Mouse (Mus musculus) testis, postnatal 10 days (tissue): ENCODE results near the gene Ppib.

Source experiments
- DNase-seq: peaks from one replicate; pipeline ENCODE4 v3.0.0; 2021; ENCODE audit warnings: low spot score

Ppib gene

GRCm38 (mm10) chr9:66059583-66060307 lies at the start of gene Ppib:
Ppib (plus strand) TSS chr9:66060222.
- peak; percentile 97 for DNase-seq

DNA sequence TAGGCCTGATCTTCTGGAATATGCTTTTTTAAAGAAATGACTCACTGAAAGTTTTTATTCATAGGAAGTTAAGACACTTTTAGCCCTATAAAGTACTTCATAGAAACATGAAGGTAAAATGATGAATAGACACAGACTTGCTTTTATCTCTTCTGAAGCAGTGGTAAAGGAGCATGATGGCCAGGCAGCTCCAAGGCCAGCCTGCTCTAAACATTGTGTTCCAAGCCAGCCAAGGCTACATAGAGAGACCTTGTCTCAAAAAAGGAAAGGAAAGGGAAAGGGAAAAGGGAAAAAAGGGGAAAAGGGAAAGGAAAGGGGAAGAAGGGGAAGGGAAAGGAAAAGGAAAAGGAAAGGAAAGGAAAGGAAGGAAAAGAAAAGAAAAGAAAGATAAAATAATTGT lies 39.4 kb upstream of the Ppib start:
- DNase-seq, result no peak

- no peak for DNase-seq
Observed at GRCm38 (mm10) chr9:66038082-66038481, 21.9 kb upstream of the Ppib start.

DNA sequence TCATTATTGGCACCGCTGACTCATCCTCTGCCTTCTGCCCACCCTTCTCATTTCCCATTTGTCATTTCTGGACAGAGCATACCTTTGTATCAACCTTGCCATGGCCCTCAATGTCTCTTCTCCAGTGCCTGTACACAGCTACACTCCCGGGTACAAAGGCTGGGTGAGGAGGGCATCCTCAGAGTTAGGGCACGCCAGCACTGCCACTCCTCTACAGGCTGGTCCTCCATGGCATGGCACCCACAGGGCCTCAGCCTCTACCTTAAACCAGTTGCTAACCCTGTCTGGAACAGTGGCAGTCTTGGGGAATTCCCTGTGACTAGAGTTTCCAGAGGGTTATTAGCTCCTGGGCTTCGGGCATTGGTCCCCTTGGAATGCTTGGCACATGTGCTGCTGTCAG lies 21.4 kb upstream of the Ppib start:
- no peak for DNase-seq

- DNase-seq, result no peak
Observed at GRCm38 (mm10) chr9:66039290-66039689, 20.7 kb upstream of the Ppib start.

DNA sequence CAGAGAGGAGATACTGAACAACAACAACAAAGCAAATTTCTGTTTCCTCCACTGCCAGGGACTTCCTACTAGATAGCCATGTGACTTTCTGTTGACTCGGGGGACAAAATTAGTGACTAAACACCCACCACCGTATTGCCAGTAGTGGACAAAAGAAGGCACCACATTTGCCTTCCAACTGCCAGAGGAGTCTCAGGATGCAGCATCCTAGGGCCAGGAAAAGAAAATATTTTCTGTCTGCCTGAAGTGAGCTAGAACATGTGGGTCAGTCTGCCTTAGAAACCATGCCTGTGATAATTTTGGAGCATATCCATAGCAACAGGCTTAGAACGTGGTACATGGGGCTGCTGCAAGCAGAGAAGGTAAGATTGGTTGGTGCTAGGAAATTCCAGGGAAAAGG lies 19.2 kb upstream of the Ppib start:
- DNase-seq, result no peak

GRCm38 (mm10) chr9:66042331-66042730 lies 17.7 kb upstream of the Ppib start:
- DNase-seq, result no peak

GRCm38 (mm10) chr9:66043241-66043640 lies 16.8 kb upstream of the Ppib start:
- DNase-seq, result no peak

DNA sequence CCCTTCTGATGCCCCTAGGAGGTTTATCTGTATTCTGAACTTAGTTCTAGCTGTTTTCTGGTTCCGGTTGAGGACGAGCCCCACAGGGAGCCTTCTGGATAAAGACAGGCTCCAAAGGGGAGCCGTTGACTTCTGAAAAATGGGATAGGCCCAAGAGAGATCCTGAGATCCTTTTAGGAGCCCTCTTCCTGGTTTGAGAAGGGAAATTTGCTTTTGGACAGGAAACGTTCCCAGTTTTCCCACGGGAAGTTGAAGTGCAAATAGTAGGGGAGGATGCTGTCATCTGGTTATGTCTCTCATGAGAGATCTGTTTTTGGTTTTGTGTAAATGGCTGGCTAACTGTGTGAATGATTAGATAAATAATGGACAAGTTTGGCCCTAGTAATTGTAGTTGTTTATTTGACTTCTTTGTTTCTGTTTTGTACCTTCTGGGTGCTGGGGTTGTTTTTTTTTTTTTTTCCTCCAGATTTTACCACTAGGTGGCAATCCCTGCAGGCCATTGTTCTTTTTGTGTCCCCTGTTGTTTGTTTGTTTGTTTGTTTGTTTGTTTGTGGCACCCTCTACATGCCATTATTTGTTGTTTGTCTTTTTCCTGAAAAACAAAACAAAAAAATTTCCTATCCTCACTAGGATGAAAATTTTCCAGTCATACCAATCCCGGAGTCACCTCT lies 10.0 kb upstream of the Ppib start:
- DNase-seq, result no peak

DNA sequence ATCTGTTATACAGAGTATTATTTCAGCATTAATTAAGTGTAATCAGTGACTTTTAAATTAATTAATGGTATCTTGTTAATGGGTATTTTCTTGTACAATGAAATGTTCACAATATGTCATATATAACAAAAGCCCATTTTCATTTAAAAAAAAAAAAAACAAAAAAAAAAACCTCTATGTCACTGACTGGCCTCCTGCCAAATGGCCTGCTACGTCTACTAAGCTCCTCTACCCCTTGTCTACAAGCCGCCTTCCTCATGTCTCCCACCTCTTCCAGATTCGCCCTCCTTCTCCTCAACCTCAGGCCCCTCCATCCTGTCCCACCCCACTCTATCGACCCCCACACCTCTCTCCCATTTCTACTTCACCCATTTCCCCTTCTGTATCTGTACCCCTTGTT lies 8.5 kb upstream of the Ppib start:
- no peak for DNase-seq

- DNase-seq, result no peak
Observed at GRCm38 (mm10) chr9:66052731-66053130, 7.3 kb upstream of the Ppib start.

DNA sequence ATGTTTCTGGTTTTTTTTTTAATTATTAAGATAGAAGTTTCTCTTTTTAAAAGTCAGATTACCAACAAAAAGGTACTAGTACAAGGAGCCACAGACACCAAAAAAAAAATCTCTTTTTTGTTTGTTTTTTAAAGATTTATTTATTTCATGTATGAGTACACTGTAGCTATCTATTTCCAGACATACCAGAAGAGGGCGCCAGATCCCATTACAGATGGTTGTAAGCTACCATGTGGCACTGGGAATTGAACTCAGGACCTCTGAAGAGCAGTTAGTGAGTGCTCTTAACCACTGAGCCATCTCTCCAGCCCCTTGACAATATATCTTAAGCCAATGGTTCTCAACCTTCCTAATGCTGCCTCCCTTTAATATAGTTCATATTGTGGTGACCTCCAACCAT lies 6.4 kb upstream of the Ppib start:
- DNase-seq, result no peak

GRCm38 (mm10) chr9:66060308-66060647 lies 256 bp downstream of the Ppib start:
- no peak for DNase-seq

- DNase-seq, result no peak
Observed at GRCm38 (mm10) chr9:66060986-66061385, 964 bp downstream of the Ppib start.

GRCm38 (mm10) chr9:66061656-66062055 lies 1.6 kb downstream of the Ppib start:
- no peak for DNase-seq

GRCm38 (mm10) chr9:66063446-66063845 lies 3.4 kb downstream of the Ppib start:
- no peak for DNase-seq

DNA sequence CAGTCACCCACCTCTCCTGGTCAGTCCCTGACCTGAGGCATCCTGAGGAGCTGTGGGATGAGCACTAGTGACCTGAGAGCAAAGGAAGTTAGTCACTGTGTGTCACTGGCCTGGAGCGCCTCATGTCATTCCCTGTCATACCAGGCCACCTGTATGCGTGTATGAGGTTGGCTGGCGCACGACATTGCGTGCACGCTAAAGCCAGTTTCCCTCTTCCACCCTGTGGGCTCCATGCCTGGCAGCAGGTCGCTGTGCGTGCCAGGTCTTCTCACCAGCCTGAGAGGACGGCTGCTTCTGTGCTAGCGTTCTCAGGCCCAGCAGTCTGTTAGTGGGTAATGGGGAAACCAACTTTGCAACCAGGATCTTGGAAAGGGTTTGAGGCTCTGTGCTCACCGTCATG lies 4.3 kb downstream of the Ppib start:
- no peak for DNase-seq

GRCm38 (mm10) chr9:66066791-66067190 lies 6.8 kb downstream of the Ppib start:
- no peak for DNase-seq

- peak; percentile 66 for DNase-seq
Observed at GRCm38 (mm10) chr9:66067542-66067941, 7.5 kb downstream of the Ppib start.

DNA sequence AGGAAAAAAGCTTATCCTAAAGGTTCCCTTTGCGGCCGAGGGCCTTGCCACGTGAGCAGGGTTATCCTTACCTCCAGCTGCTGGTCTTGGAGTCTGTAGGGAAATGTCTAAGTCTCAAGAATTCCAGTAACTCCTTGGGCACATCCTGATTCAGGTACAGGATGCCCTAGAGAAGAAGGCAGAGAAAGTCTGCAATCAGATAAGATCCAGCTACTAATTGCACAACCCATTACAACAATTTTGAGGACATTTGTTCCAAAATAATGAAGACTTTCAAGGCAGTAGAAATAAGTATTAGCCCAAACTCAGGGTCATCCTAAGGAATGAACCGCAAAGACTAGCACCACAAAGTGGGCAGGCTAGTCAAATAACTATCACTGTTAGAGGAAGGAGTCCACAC lies 8.0 kb downstream of the Ppib start:
- DNase-seq, result no peak

DNA sequence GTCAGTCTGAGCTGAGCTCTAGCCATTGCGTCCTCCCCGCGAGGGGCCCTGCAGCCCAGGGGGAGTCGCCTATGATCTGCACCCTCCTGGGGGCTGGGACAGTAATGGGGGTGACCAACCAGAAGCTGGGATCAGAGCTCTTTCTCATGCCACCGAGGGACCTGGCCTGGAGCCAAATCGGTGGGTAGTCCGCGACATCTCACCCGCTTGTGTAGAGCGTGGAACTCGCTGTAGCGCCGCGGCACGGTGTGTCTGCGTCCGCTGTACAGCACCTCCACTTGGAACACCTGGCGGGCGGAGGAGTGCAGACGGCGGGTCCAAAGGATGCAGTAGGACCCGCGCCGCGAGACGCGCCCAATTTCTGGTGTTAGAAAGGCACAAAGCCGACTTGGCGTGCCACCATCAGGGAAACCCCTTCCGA lies 9.0 kb downstream of the Ppib start:
- peak; percentile 67 for DNase-seq

DNA sequence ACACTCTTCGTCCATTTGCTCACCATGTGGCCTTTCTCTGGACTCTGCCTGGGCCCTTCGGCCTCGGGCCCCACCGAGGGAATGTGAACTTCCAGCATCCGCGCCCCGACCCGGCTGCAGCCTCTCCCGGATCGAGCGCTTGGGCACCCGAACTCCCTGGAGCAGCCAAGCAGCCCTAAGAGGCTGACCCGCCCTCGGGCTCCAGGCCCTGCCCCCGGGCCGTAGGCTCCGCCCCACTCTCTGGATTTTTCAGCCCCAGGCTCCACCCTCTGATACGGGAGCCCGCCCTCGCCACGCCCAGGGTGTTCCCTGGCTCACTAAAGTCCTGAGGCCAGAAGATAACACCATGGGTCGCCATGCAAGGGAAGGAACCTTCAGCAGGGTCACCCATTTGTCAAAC lies 9.6 kb downstream of the Ppib start, which contains the start of gene Snx22:
Snx22 (minus strand) TSS at position 137 of the 400 bp plus-strand sequence.
- peak; percentile 88 for DNase-seq

DNA sequence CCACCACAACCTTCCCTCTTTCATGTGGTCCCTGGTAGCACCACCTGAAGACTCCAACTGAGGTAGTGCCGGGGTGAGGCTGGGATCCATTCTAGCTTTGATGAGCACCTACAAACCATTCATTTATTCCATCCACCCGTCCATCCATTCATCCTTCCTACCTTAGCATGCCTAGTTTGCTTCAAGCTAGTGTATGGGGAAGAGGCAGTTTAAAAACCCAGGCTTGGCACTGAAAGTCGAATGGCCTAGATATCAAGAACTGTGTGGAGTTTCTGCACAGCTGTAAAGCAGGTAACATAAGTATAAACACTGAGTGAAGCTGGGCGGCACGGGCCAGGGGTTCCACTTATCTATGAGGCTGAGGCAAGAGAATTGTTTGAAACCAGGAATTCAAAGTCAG lies 10.1 kb downstream of the Ppib start:
- no peak for DNase-seq

DNA sequence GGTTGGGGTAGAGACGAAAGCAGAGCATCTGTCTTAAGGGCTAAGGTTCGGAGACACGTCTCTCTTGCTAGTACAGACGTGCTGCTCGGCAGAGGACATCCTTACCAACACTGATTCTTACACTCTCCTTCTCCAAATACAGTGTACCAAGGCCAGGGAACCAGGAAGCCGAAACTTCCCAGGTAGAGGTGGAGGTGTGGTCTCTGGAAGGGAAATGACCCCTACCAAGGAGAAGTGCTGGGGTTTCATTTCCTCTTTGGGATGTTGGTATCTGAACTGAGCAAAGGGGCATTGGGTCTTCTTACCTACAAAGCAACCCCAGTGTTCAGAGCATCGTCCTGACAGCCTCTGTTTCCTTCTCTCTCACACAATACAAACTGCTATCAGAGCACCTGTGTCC lies 12.7 kb downstream of the Ppib start:
- DNase-seq, result no peak
